Mouse (Mus musculus): ENCODE results near the gene Tmem160. TPM values are rescaled to one million over a fixed set of nuclear protein-coding genes. Genes with fewer than 3 reads are reported as not detected.

The Tmem160 gene
- polyA plus RNA-seq, 1 experiment from 2014 or later: 52.4 TPM

GRCm38 (mm10) chr7:16496260-16496659, 43.7 kb downstream of the Tmem160 start:
- H3K9me3 ChIP-seq (ENCODE audit: control insufficient read depth, low read length): no peaks in the 10 kb centered on the region
- H3K4me3 ChIP-seq (ENCODE audit: low read length): no peak overlapping the region
- no peak for ATAC-seq
- no peaks in the 10 kb centered on the region for H3K27me3 ChIP-seq (replicated peaks; ENCODE audit: control insufficient read depth, insufficient read depth, low read length)
- peaks cover 11% of the 10 kb centered on the region for H3K36me3 ChIP-seq (ENCODE audit: control insufficient read depth, insufficient read depth, low read length)
- H3K4me2 ChIP-seq (ENCODE audit: low read depth, low read length): no peak overlapping the region
- no peaks in the 10 kb centered on the region for H3K4me1 ChIP-seq (ENCODE audit: control insufficient read depth, insufficient read depth, low read length)
- no peak overlapping the region for H3K27ac ChIP-seq (ENCODE audit: low read length)
- WGBS: 78% methylated on average over 3 of the region's 3 CpGs
- no peak overlapping the region for H3K9ac ChIP-seq (ENCODE audit: low read depth, low read length)

GRCm38 (mm10) chr7:16499671-16500104, 47.1 kb downstream of the Tmem160 start:
- 0 out of 2 replicates have a peak, but pooled peaks have one; percentile 23 for ATAC-seq
- peaks cover 11% of the 10 kb centered on the region for H3K36me3 ChIP-seq (ENCODE audit: control insufficient read depth, insufficient read depth, low read length)
- no peaks in the 10 kb centered on the region for H3K4me1 ChIP-seq (ENCODE audit: control insufficient read depth, insufficient read depth, low read length)
- H3K9me3 ChIP-seq (ENCODE audit: control insufficient read depth, low read length): no peaks in the 10 kb centered on the region
- H3K27ac ChIP-seq (ENCODE audit: low read length): no peak overlapping the region
- H3K9ac ChIP-seq (ENCODE audit: low read depth, low read length): no peak overlapping the region
- H3K4me3 ChIP-seq (ENCODE audit: low read length): no peak overlapping the region
- H3K4me2 ChIP-seq (ENCODE audit: low read depth, low read length): no peak overlapping the region
- no peaks in the 10 kb centered on the region for H3K27me3 ChIP-seq (replicated peaks; ENCODE audit: control insufficient read depth, insufficient read depth, low read length)
- 83% methylated on average over 6 of the region's 6 CpGs for WGBS

GRCm38 (mm10) chr7:16501571-16501970, 49.0 kb downstream of the Tmem160 start:
- no peaks in the 10 kb centered on the region for H3K4me1 ChIP-seq (ENCODE audit: control insufficient read depth, insufficient read depth, low read length)
- no peak overlapping the region for H3K9ac ChIP-seq (ENCODE audit: low read depth, low read length)
- H3K4me3 ChIP-seq (ENCODE audit: low read length): no peak overlapping the region
- no peak for ATAC-seq
- no peaks in the 10 kb centered on the region for H3K27me3 ChIP-seq (replicated peaks; ENCODE audit: control insufficient read depth, insufficient read depth, low read length)
- WGBS: 94% methylated on average over 4 of the region's 4 CpGs
- H3K27ac ChIP-seq (ENCODE audit: low read length): no peak overlapping the region
- no peaks in the 10 kb centered on the region for H3K9me3 ChIP-seq (ENCODE audit: control insufficient read depth, low read length)
- peaks cover under 1% of the 10 kb centered on the region; the same call in 1 of the 2 replicates for H3K36me3 ChIP-seq (ENCODE audit: control insufficient read depth, insufficient read depth, low read length)
- H3K4me2 ChIP-seq (ENCODE audit: low read depth, low read length): no peak overlapping the region

- H3K9ac ChIP-seq (ENCODE audit: low read depth, low read length): no peak overlapping the region
- no peak overlapping the region for H3K4me2 ChIP-seq (ENCODE audit: low read depth, low read length)
- WGBS: 63% methylated on average over 2 of the region's 2 CpGs
- no peaks in the 10 kb centered on the region for H3K27me3 ChIP-seq (replicated peaks; ENCODE audit: control insufficient read depth, insufficient read depth, low read length)
- no peaks in the 10 kb centered on the region for H3K9me3 ChIP-seq (ENCODE audit: control insufficient read depth, low read length)
- no peak overlapping the region for H3K27ac ChIP-seq (ENCODE audit: low read length)
- no peaks in the 10 kb centered on the region for H3K4me1 ChIP-seq (ENCODE audit: control insufficient read depth, insufficient read depth, low read length)
- ATAC-seq: no peak
- peaks cover 2% of the 10 kb centered on the region; the same call in 1 of the 2 replicates for H3K36me3 ChIP-seq (ENCODE audit: control insufficient read depth, insufficient read depth, low read length)
- H3K4me3 ChIP-seq (ENCODE audit: low read length): no peak overlapping the region
These were observed 52.1 kb downstream of the Tmem160 start for GRCm38 (mm10) chr7:16504573-16505225.

Other genes starting within 250 kb of the Tmem160 start
- gene Dhx34, start 230.7 kb upstream of the Tmem160 start, polyA plus RNA-seq (2015; fragmentation: Nextera tagmentation; extraction: Ambion mirVana): 27.2 and 29.8 TPM in 2 replicates
- gene C5ar2, start 208.6 kb upstream of the Tmem160 start, polyA plus RNA-seq (2015; fragmentation: Nextera tagmentation; extraction: Ambion mirVana): 0.15 and 0.18 TPM in 2 replicates
- gene C5ar1, start 193.2 kb upstream of the Tmem160 start, polyA plus RNA-seq (2015; fragmentation: Nextera tagmentation; extraction: Ambion mirVana): 1.9 and 2.4 TPM in 2 replicates
- 13.0 and 14.2 TPM in 2 replicates for gene Inafm1, start 179.2 kb upstream of the Tmem160 start, polyA plus RNA-seq (2015; fragmentation: Nextera tagmentation; extraction: Ambion mirVana)
- gene Ccdc9, start 166.0 kb upstream of the Tmem160 start, polyA plus RNA-seq (2015; fragmentation: Nextera tagmentation; extraction: Ambion mirVana): 19.8 and 20.8 TPM in 2 replicates
- 6.2 and 6.6 TPM in 2 replicates for gene Bbc3, start 144.4 kb upstream of the Tmem160 start, polyA plus RNA-seq (2015; fragmentation: Nextera tagmentation; extraction: Ambion mirVana)
- gene Sae1, start 65.0 kb upstream of the Tmem160 start, polyA plus RNA-seq (2015; fragmentation: Nextera tagmentation; extraction: Ambion mirVana): 238 and 263 TPM in 2 replicates
- gene Zc3h4, start 51.9 kb upstream of the Tmem160 start, polyA plus RNA-seq (2015; fragmentation: Nextera tagmentation; extraction: Ambion mirVana): 9.6 and 11.1 TPM in 2 replicates
- 0.13 and 0.27 TPM in 2 replicates for gene Npas1, start 24.9 kb downstream of the Tmem160 start, polyA plus RNA-seq (2015; fragmentation: Nextera tagmentation; extraction: Ambion mirVana)
- gene Arhgap35, start 162.2 kb downstream of the Tmem160 start, polyA plus RNA-seq (2015; fragmentation: Nextera tagmentation; extraction: Ambion mirVana): 7.3 and 7.8 TPM in 2 replicates
- not detected in 2 replicates for gene Ceacam15, start 222.9 kb downstream of the Tmem160 start, polyA plus RNA-seq (2015; fragmentation: Nextera tagmentation; extraction: Ambion mirVana)

Measured in intestine, embryonic 16.5 days (tissue).